Mouse (Mus musculus) cerebellum, postnatal 14 days (tissue): ENCODE data around the gene Rgs12.

ENCODE experiments used
- DNase-seq, 2 experiments: peaks; one replicate each; pipeline ENCODE4 v3.0.0; 2021; ENCODE audit warnings: mixed read lengths in 2 of 2

The Rgs12 gene

DNA sequence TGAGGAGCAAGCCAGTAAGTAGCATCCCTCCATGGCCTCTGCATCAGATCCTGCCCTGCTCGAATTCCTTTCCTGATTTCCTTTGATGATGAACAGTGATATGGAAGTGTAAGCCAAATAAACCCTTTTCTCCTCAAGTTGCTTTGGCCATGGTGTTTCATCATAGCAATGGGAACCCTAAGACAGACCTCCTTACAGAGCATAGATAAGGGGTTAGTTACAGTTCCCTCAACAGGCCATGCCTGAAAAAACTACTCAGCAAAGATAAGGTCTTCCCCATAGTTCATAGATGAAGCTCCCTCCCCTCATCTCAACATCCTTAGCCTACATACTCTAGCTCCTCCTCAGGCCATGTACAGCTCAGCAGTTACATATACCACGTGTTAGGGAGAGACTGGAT, 35.7 kb downstream of the Rgs12 start:
- DNase-seq = no peak

DNA sequence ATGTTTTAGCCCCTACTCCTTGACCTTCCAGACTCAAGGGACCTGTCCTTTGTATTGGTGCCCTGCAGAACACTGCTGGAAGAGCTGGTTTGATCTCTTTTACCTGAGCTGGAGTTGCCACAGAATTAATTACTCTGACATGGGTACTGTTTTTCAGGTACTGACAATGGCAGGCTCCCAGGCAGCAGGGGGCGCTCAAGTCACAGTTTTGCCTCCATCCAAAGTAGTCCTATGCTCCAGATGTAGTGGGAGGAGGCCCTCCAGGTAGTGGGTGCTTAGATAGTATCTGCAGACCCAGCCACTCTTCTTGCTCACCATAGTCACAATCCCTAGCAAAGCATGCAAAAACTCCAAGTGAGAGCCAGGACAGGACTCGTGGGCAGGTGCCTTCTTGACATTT, 36.6 kb downstream of the Rgs12 start:
- DNase-seq = peak; percentile 82 to 86

DNA sequence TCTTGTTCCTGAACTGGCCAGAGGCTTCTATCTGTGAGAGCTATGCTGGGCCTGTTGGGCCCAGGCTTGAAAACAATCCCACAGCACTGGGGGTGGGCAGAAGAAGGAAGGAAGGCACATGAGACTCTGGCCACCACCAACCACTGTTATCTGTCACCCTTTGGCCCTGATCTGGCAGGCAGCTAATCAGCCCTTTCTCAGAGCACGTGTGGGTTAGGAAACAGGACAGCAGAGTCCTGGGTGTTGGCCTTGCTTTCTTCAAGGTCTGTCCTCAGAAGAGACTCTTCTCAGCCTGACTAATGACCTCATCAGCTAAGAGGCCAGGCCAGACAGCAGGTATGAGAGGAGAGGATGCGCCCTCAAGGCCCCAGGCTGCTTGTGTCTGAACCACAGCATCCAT, 38.2 kb downstream of the Rgs12 start:
- DNase-seq = no peak

DNA sequence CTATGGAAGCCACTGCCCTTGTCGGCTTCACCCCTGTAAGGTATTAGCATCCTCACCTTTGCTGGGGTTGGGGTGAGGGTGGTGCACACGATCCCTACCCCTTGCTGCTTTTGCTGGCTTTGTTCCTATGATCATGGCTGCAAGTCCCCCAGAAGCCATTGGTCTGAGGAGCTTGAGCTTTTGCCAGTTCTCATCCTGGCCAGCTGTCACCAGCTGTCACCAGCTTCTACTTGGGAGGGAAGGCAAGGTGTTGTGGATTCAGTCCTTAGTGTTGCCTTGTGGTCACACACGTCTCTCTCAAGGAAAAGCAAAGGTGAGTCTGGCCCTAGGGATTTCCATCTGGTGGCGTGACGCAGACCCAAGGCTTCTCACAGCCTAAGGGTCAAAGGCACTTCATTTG, 39.4 kb downstream of the Rgs12 start:
- peak in 1 of 2 experiments; percentile 31 for DNase-seq

DNA sequence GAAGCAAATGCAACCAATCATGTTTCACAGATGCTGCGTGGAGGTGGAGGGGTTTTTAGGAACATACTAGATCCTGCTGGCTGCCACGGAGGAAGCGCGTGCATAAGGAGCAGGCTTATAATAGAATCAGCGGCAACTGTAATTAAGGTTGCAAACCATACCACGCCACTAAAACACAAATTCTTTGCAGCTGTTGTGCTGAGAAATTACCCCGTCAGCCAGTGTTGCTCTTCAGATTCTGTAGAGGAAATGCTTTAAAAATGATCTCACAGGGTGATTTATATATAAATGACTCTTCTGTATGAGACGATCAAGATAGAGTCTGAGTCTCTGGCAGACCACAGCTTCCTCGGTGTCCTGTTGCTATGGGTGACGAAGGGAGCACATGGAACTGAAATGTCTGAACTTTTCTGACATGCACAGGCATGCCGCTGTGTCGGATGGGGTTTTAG, 40.1 kb downstream of the Rgs12 start:
- no peak for DNase-seq

GRCm38 (mm10) chr5:34998754-34999153, 49.5 kb downstream of the Rgs12 start:
- DNase-seq = no peak

GRCm38 (mm10) chr5:34999281-34999680, 50.0 kb downstream of the Rgs12 start:
- no peak for DNase-seq

DNA sequence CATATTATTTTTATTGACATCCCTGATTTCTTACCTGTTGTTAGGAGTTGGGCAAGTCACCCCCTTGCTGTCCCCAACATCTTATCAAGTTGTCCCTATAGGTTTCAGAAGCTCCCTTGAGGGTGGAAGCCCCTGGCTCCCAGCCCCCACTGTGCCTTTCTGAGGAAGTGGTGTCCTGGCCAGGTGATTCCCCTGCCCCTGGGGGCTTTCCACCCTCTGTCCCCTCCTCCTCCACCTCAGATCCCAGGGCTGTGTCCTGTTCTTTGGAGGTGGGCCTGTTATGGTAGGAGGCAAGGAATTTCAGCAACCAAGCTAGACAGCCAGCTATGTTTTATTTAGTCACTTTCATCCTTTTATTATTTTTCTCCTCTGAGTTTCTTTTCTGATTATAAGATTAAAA, 51.1 kb downstream of the Rgs12 start:
- DNase-seq = no peak

- DNase-seq = no peak
Measured at GRCm38 (mm10) chr5:35001144-35001543, 51.9 kb downstream of the Rgs12 start.

DNA sequence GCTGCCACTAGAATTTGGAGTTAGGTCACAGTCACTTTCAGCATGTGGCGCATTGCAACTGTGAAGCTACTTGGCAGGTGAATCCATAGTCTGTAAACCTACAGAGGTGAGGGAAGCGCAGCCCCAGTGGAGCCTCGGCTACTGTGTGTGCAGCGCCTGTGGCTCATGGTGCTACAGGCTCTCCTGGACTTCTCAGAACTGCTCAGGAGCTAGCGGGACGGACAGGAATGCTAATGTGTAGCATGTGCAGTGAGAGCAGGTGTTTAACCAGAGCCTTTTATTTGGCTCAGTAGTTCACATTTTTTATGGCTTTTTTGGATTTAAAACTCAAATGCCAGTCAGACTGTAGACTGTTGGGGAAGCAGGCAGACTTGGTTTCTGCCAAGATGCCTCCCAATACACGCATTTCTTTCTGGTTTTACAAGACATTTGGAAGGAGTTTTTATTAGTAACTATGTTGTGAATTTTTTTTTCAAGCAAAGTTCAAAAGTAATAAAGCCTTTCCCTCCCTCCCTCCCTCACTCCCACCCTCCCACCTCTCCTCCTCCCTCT, 54.4 kb downstream of the Rgs12 start:
- no peak for DNase-seq

DNA sequence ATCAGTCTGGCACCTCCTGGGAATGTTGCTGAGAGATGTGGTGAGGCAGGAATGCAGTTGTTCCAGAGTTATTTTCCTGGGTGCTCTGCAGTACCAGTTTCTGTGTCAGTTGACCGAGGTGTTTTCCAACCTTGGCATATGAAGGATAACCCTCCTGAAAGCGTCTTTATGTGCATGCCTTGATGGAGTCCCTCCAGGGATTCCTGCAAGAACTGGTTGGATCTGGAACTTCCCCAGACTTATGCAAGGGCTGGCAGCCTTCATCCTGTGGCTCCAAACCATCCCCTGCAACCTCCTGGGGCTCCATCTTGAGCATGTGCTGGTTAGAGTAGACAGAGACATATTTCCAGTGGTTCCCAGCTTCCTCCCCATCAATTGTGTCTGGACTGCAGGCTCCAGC, 55.5 kb downstream of the Rgs12 start:
- DNase-seq = no peak

DNA sequence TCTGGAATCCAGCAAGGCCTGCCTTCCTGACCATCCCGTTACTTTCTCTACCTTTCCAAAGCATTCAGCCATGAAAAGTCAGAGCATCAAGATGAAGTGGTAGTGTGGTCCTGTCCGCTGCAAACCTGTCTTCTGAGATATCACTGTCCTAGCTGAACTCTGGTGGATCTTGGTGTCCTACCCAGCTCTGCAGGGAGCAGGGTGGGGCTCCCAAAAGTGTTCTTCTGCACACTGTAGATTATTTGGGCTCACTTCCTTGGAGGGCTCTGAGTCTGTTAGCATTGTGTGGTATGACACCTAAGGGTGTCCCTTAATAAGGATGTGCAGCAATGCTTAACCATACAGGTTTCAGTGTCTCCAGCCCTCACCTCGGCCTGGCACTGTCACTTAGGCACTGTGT, 56.4 kb downstream of the Rgs12 start:
- DNase-seq = no peak

GRCm38 (mm10) chr5:35006599-35006998, 57.4 kb downstream of the Rgs12 start:
- no peak for DNase-seq

DNA sequence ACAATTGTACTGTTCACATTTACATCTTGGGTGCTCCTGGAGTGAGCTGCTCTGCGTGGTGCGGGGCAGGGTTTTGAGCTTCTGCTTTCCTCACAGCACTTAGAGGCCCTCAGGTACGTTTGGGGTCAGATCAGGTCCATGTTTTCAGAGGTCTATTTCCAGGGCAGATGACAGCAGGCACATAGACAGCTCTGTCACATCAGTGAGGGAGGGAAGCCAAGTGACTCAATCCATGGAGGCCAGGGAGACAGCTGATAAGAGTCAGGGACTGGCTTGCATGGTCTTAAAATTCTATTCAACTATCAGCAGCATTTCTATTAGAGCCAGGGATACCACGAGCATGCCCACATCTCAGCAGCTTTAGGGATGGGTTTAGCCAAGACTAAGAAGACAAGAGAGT, 59.9 kb downstream of the Rgs12 start:
- no peak for DNase-seq

GRCm38 (mm10) chr5:35010656-35011055, 61.4 kb downstream of the Rgs12 start:
- DNase-seq = no peak

GRCm38 (mm10) chr5:35011156-35011923, 62.1 kb downstream of the Rgs12 start:
- DNase-seq = peak; percentile 63 to 70

DNA sequence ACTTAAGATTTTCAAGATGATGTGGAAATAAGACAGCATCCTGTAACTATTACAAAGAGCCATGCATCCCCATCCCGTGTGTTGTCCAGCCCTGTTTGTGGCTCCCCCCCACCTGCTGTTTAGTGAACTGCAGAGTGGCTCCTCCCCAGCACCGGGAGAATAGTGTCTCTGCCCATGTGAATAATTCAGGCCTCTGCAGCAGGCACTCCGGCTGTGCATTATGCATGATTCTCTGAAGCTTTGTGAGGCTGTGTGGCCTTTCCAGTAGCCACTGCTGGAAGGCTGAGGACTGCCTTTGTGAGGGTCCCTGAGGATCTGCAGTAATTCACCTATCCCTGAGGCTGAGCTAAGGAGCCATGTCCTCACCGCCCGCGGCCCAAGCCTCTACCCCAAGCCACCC, 64.8 kb downstream of the Rgs12 start:
- DNase-seq = no peak

- no peak for DNase-seq
Measured at GRCm38 (mm10) chr5:35019673-35020300, 70.5 kb downstream of the Rgs12 start.

- no peak for DNase-seq
Measured at GRCm38 (mm10) chr5:35020410-35021241, 71.4 kb downstream of the Rgs12 start.

DNA sequence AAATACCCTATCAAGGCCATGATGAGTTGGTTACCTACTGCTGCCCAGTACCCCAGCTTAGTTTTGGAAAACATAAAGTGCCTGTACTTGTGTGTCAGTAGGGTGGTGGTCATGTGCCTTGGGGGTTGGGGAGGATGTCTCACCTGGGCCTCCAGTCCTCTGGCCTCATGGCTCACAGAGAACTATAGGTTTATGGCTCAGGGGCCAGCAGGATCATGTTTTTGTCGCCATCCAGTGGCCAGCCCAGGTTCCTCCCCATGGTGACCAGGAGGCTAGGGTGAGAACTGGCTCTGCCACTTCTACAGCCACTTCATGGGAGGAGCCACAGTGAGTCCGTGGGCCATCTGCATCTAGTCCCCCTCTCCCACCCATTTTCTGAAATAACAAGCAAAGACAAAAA, 75.7 kb downstream of the Rgs12 start:
- peak; percentile 79 to 80 for DNase-seq

- DNase-seq = no peak
Measured at GRCm38 (mm10) chr5:35029303-35029702, 80.1 kb downstream of the Rgs12 start.

- DNase-seq = no peak
Measured at GRCm38 (mm10) chr5:35029755-35030154, 80.5 kb downstream of the Rgs12 start.

- DNase-seq = peak in 1 of 2 experiments; percentile 59
Measured at GRCm38 (mm10) chr5:35033068-35033467, 83.8 kb downstream of the Rgs12 start.
